Mouse (Mus musculus): ENCODE data around the gene Gprc5c.

DNA sequence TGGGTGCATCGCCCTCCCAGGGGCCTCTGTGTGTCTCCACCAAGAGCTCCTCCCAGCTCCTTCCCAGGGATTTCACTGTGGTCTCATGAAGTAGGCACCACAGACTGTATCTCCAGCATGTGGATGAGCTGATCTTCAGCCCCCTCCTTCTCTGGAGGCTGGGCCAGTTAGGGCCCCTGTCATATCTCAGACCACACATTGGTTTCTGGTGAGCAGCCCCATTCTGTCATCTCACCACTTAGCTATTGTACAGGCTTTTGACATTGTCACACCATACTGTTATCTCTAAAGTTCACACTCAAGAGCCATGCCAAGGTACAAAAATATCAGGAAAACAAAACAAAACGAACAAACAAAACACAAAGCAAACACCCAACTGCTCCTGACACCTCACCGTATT, 45.1 kb downstream of the Gprc5c start:
- TF ChIP-seq CTCF (IDR thresholded peaks at IDR 0.05) (no peak), EP300 (IDR thresholded peaks at IDR 0.05) (no peak)

All from lung, postnatal 0 days (tissue).